ENCODE assay signal across 17 mouse cellular contexts in genomic region chr13:34734686-34735085, GRCm38 (mm10). TPM values are rescaled to one million over a fixed set of nuclear protein-coding genes. Genes with fewer than 3 reads are reported as not detected.
DNase-seq lines count a peak whose midpoint lies in the region; ATAC-seq and TF ChIP-seq lines count a peak whose summit lies in the region.
"Had no signal": no experiment of that assay in that cellular context is flagged by ENCODE, and none has a peak within 500 bp of the region (broad histone marks: within the 10 kb centered on the region; RNA-seq: fewer than 3 reads in every experiment).

Gene Fam50b (plus strand): TSS chr13:34734850.

- no peak within 1 kb of the TSS for H3K4me2 ChIP-seq in hindbrain, postnatal 0 days (ENCODE audit: low read depth, low read length)
- H3K4me2 ChIP-seq in hindbrain, embryonic 13.5 days = no peak within 1 kb of the TSS
- no peak within 1 kb of the TSS for H3K4me2 ChIP-seq in midbrain, embryonic 13.5 days (replicated peaks)
- H3K4me2 ChIP-seq: embryonic facial prominence, embryonic 12.5 days; heart, embryonic 12.5 days; limb, embryonic 15.5 days; neural tube, embryonic 13.5 days had no signal

- 0 out of 2 replicates have a peak, but pooled peaks have one; percentile 21 for ATAC-seq in hindbrain, postnatal 0 days
- ATAC-seq in hindbrain, embryonic 13.5 days (ENCODE audit: low FRiP score) = no peak
- ATAC-seq in midbrain, embryonic 13.5 days = peak; percentile 55; the same call in 1 of the 2 replicates
- ATAC-seq: intestine, postnatal 0 days had no signal

- no peaks in the 10 kb centered on the region for H3K9me3 ChIP-seq in hindbrain, postnatal 0 days (ENCODE audit: low read length)
- H3K9me3 ChIP-seq in hindbrain, embryonic 13.5 days = 0 out of 2 replicates have a peak, but pooled peaks cover 4% of the 10 kb centered on the region
- H3K9me3 ChIP-seq in midbrain, embryonic 13.5 days = no peaks in the 10 kb centered on the region; the same call in 1 of the 2 replicates
- no peaks in the 10 kb centered on the region for H3K9me3 ChIP-seq in midbrain, embryonic 10.5 days (replicated peaks)
- H3K9me3 ChIP-seq: embryonic facial prominence, embryonic 12.5 days; heart, embryonic 12.5 days; limb, embryonic 15.5 days had no signal

- H3K27me3 ChIP-seq in hindbrain, postnatal 0 days (ENCODE audit: insufficient read depth, low read length) = no peaks in the 10 kb centered on the region
- H3K27me3 ChIP-seq in hindbrain, embryonic 13.5 days = no peaks in the 10 kb centered on the region
- no peaks in the 10 kb centered on the region; the same call in 1 of the 2 replicates for H3K27me3 ChIP-seq in midbrain, embryonic 13.5 days
- H3K27me3 ChIP-seq in midbrain, embryonic 10.5 days (ENCODE audit: low read depth, poor library complexity, severe bottlenecking) = no peaks in the 10 kb centered on the region
- H3K27me3 ChIP-seq: embryonic facial prominence, embryonic 12.5 days; heart, embryonic 12.5 days; limb, embryonic 15.5 days; neural tube, embryonic 13.5 days had no signal

- no peak for TF ChIP-seq CTCF in hindbrain, postnatal 0 days (IDR thresholded peaks at IDR 0.05; ENCODE audit: low read depth)

- H3K4me3 ChIP-seq in hindbrain, postnatal 0 days (ENCODE audit: low read length) = no peak within 1 kb of the TSS
- H3K4me3 ChIP-seq in hindbrain, embryonic 13.5 days = no peak within 1 kb of the TSS
- no peak within 1 kb of the TSS for H3K4me3 ChIP-seq in midbrain, embryonic 13.5 days (replicated peaks)
- H3K4me3 ChIP-seq in midbrain, embryonic 10.5 days = no peak within 1 kb of the TSS
- H3K4me3 ChIP-seq: embryonic facial prominence, embryonic 12.5 days; heart, embryonic 12.5 days; limb, embryonic 15.5 days; neural tube, embryonic 13.5 days had no signal

- no peak within 1 kb of the TSS for H3K9ac ChIP-seq in hindbrain, postnatal 0 days (replicated peaks; ENCODE audit: low read length)
- no peak within 1 kb of the TSS for H3K9ac ChIP-seq in hindbrain, embryonic 13.5 days
- H3K9ac ChIP-seq in midbrain, embryonic 13.5 days (replicated peaks) = no peak within 1 kb of the TSS
- H3K9ac ChIP-seq: embryonic facial prominence, embryonic 12.5 days; heart, embryonic 12.5 days; limb, embryonic 15.5 days; neural tube, embryonic 13.5 days had no signal

- peak; percentile 21 for DNase-seq in adrenal gland, postnatal 14 days
- no peak for DNase-seq in adrenal gland, adult 8-10 months
- DNase-seq in hindbrain, postnatal 0 days (ENCODE audit: low spot score) = peak; percentile 23
- DNase-seq in midbrain, embryonic 10.5 days (ENCODE audit: low spot score) = no peak
- peak; percentile 19 for DNase-seq in ovary, postnatal 36 days (ENCODE audit: low spot score)
- no peak for DNase-seq in layer of hippocampus, adult 9-10 months (ENCODE audit: low spot score)
- DNase-seq: cerebellum, adult 11-12 months; layer of hippocampus, postnatal 36 days; right cerebral cortex, postnatal 25 days had no signal

- H3K36me3 ChIP-seq in hindbrain, postnatal 0 days (ENCODE audit: insufficient read depth, low read length) = no peaks in the 10 kb centered on the region
- H3K36me3 ChIP-seq in hindbrain, embryonic 13.5 days = no peaks in the 10 kb centered on the region
- no peaks in the 10 kb centered on the region for H3K36me3 ChIP-seq in midbrain, embryonic 13.5 days
- no peaks in the 10 kb centered on the region for H3K36me3 ChIP-seq in midbrain, embryonic 10.5 days
- H3K36me3 ChIP-seq: embryonic facial prominence, embryonic 12.5 days; heart, embryonic 12.5 days; limb, embryonic 15.5 days; neural tube, embryonic 13.5 days had no signal

- no peak within 1 kb of the TSS for H3K27ac ChIP-seq in hindbrain, postnatal 0 days
- H3K27ac ChIP-seq in hindbrain, embryonic 13.5 days = no peak within 1 kb of the TSS
- H3K27ac ChIP-seq in midbrain, embryonic 13.5 days = no peak within 1 kb of the TSS
- H3K27ac ChIP-seq in midbrain, embryonic 10.5 days (replicated peaks) = no peak within 1 kb of the TSS
- H3K27ac ChIP-seq: embryonic facial prominence, embryonic 12.5 days; limb, embryonic 15.5 days; neural tube, embryonic 13.5 days had no signal

- H3K4me1 ChIP-seq in hindbrain, postnatal 0 days (ENCODE audit: insufficient read depth, low read length) = no peaks in the 10 kb centered on the region; the same call in 1 of the 2 replicates
- peaks cover 16% of the 10 kb centered on the region; the same call in 1 of the 2 replicates for H3K4me1 ChIP-seq in hindbrain, embryonic 13.5 days (replicated peaks)
- H3K4me1 ChIP-seq in midbrain, embryonic 13.5 days (replicated peaks) = no peaks in the 10 kb centered on the region
- 0 out of 2 replicates have a peak, but pooled peaks cover 2% of the 10 kb centered on the region for H3K4me1 ChIP-seq in midbrain, embryonic 10.5 days
- H3K4me1 ChIP-seq: embryonic facial prominence, embryonic 12.5 days had no signal

- 18% methylated on average over 5 of the region's 5 CpGs for WGBS in hindbrain, postnatal 0 days
- WGBS in hindbrain, embryonic 13.5 days = 37% methylated on average over 5 of the region's 5 CpGs
- WGBS in midbrain, embryonic 13.5 days = 48% methylated on average over 5 of the region's 5 CpGs
- WGBS in midbrain, embryonic 10.5 days = 61% methylated on average over 5 of the region's 5 CpGs

RNA-seq across cellular contexts. Expression of gene Fam50b, which starts in this region (rescaled TPM):
- not detected in 2 replicates for total RNA-seq in adrenal gland, postnatal 14 days (2021)
- total RNA-seq in adrenal gland, adult 8-10 months (2022) = not detected
- total RNA-seq in hindbrain, postnatal 0 days (2014; rRNA removed) = not detected in 2 replicates
- polyA plus RNA-seq in hindbrain, postnatal 0 days (2015; fragmentation: Nextera tagmentation; extraction: Ambion mirVana) = 0.19 TPM in 1 of 2 replicates, not detected in the other
- polyA plus RNA-seq in hindbrain, embryonic 13.5 days (2015; fragmentation: Nextera tagmentation; extraction: Ambion mirVana) = not detected in 2 replicates
- polyA plus RNA-seq in midbrain, embryonic 13.5 days (2015; fragmentation: Nextera tagmentation; extraction: Ambion mirVana) = not detected in 2 replicates
- polyA plus RNA-seq in midbrain, embryonic 10.5 days (2016; fragmentation: Nextera tagmentation; extraction: Ambion mirVana) = not detected in 2 replicates
- total RNA-seq: layer of hippocampus, postnatal 36 days; megakaryocyte-erythroid progenitor cell, adult 5-6 weeks had no signal
- polyA plus RNA-seq: embryonic facial prominence, embryonic 12.5 days; heart, embryonic 12.5 days; limb, embryonic 15.5 days; neural tube, embryonic 13.5 days had no signal

Comparison
In these comparisons a context has a peak if more than half of its experiments do, and no peak if none do; other contexts are left out.
1. Peak in DNase-seq in adrenal gland, postnatal 14 days; RNA of the gene not detected or under 1 TPM.
2. Peak in DNase-seq and ATAC-seq in hindbrain, postnatal 0 days; RNA of the gene not detected or under 1 TPM.
3. Peak in ATAC-seq in midbrain, embryonic 13.5 days; RNA of the gene not detected or under 1 TPM.